Mouse (Mus musculus) heart, embryonic 11.5 days (tissue): ENCODE results near the gene Mroh3. TPM values are rescaled to one million over a fixed set of nuclear protein-coding genes. Genes with fewer than 3 reads are reported as not detected.
A peak's percentile ranks its signal among the peaks of the same experiment; 100 is the strongest.

ENCODE experiments used
- ATAC-seq: fragments of 200-750 bp; cut with Nextera tagmentation; replicated peaks from 2 replicates; pipeline ENCODE4 v1.8.0; 2017; ENCODE audit warnings: moderate library complexity; ENCODE audit not compliant: insufficient number of reproducible peaks, low FRiP score, low TSS enrichment
- H3K27ac ChIP-seq: fragments of 300-500 bp; sonication (generic); 2 replicates; pipeline ENCODE4 v1.5.1; 2014; ENCODE audit warnings: mild to moderate bottlenecking, low read depth, low read length
- H3K27me3 ChIP-seq: fragments of 300-500 bp; sonication (generic); 2 replicates; pipeline ENCODE4 v1.6.1; 2014; ENCODE audit warnings: mild to moderate bottlenecking, low read length, mixed read lengths; ENCODE audit not compliant: control insufficient read depth, insufficient read depth
- H3K36me3 ChIP-seq: fragments of 300-500 bp; sonication (generic); 2 replicates; pipeline ENCODE4 v1.6.1; 2014; ENCODE audit warnings: mild to moderate bottlenecking, low read length, moderate library complexity, mixed read lengths; ENCODE audit not compliant: control insufficient read depth, insufficient read depth
- H3K4me1 ChIP-seq: fragments of 300-500 bp; sonication (generic); 2 replicates; pipeline ENCODE4 v1.6.1; 2014; ENCODE audit warnings: low read length; ENCODE audit not compliant: control insufficient read depth, insufficient read depth
- H3K4me2 ChIP-seq: fragments of 300-500 bp; sonication (generic); 2 replicates; pipeline ENCODE4 v1.6.1; 2014; ENCODE audit warnings: mild to moderate bottlenecking, moderate library complexity
- H3K4me3 ChIP-seq: fragments of 300-500 bp; sonication (generic); 2 replicates; pipeline ENCODE4 v1.5.1; 2014; ENCODE audit warnings: low read depth, low read length
- H3K9ac ChIP-seq: fragments of 300-500 bp; sonication (generic); 2 replicates; pipeline ENCODE4 v1.6.1; 2014; ENCODE audit warnings: mild to moderate bottlenecking, low read depth, low read length, moderate library complexity
- H3K9me3 ChIP-seq: fragments of 300-500 bp; sonication (generic); replicated peaks from 2 replicates; pipeline ENCODE4 v1.6.1; 2016; ENCODE audit warnings: low read length; ENCODE audit not compliant: control insufficient read depth
- WGBS: fragments of 180-500 bp; shearing (Covaris S2); extraction: QIAGEN DNeasy Blood & Tissue Kit; methylation state at CpG from one replicate; pipeline ENCODE4 v1.1.7; 2014; ENCODE audit not compliant: insufficient replicate concordance; 5-methylcytosine and 5-hydroxymethylcytosine counted together
- polyA plus RNA-seq: library from polyadenylated mRNA; unstranded; fragments of >200 nt; fragmentation: Nextera tagmentation; extraction: Ambion mirVana; gene quantifications from 2 replicates; pipeline ENCODE4 v1.2.1, GENCODE M21; 2014

Mroh3 gene
- polyA plus RNA-seq, 1 experiment from 2014 or later: not detected

DNA sequence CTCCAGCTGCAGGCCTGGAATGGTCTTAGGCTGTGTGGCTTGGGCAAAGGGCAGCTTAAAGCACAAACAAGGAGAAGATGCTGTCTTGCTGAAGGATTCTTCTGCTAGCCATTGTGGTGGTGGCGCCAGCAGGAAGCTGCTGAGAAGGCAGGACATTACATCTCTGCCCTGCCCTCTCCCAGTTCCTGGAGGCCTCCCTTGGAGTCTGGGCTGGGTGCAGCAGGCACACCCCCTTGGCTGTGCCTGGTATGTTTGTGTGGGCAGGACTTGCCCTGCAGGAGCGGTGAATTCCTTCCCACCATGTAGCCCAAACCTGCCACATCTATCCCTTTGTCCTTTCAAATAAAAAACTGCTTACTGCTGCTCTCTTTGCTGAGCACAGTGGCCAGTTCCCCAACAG, 35.5 kb downstream of the Mroh3 start:
- H3K4me3 ChIP-seq: no peak overlapping the region
- H3K36me3 ChIP-seq: no peaks in the 10 kb centered on the region
- H3K27me3 ChIP-seq: peaks cover 3% of the 10 kb centered on the region; the same call in 1 of the 2 replicates
- H3K9me3 ChIP-seq: no peaks in the 10 kb centered on the region
- ATAC-seq: no peak
- WGBS: 67% methylated on average over 2 of the region's 2 CpGs
- no peak overlapping the region for H3K9ac ChIP-seq
- H3K27ac ChIP-seq: no peak overlapping the region
- H3K4me1 ChIP-seq: peaks cover 16% of the 10 kb centered on the region
- no peak overlapping the region for H3K4me2 ChIP-seq

- Histone ChIP-seq H3K4me2 (no peak overlapping the region), H3K9me3 (no peaks in the 10 kb centered on the region), H3K4me1 (peaks cover 16% of the 10 kb centered on the region), H3K27ac (no peak overlapping the region), H3K27me3 (peaks cover 3% of the 10 kb centered on the region; the same call in 1 of the 2 replicates), H3K9ac (no peak overlapping the region), H3K4me3 (no peak overlapping the region), H3K36me3 (no peaks in the 10 kb centered on the region; the same call in 1 of the 2 replicates)
- no peak for ATAC-seq
- WGBS: 39% methylated on average over 6 of the region's 6 CpGs
Measured at GRCm38 (mm10) chr1:136175183-136175582, 37.4 kb downstream of the Mroh3 start.

DNA sequence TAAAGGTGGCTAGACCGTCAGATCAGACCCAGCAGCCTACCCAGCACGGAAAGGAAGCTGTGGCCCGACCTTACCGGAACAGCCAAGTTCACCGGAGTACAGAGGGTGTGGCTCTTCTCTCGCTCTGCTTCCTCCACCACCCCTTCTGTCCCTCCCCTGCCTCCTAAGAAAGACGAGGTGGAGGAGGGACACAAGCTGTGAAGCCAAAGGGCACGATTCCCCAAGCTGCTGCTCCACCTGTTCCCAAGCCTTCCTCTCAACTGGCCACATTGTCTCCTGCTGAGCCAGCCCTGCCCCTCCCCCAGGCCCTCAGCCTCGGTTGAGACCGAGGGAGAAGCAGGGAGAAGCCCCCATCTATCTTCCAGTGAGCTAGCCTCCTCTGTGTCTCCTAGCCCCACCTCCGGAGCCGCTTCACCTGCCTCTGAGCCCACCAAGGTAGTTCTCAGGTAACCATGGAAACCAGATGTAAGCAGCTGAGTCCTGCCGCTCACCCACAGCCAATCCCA, 38.5 kb downstream of the Mroh3 start:
- Histone ChIP-seq H3K4me3 (no peak overlapping the region), H3K9ac (no peak overlapping the region), H3K27me3 (peaks cover 3% of the 10 kb centered on the region; the same call in 1 of the 2 replicates), H3K4me2 (peak overlapping the region; percentile 32), H3K36me3 (no peaks in the 10 kb centered on the region; the same call in 1 of the 2 replicates), H3K9me3 (no peaks in the 10 kb centered on the region), H3K27ac (no peak overlapping the region), H3K4me1 (peaks cover 16% of the 10 kb centered on the region)
- WGBS: 22% methylated on average over 13 of the region's 13 CpGs
- 0 out of 2 replicates have a peak, but pooled peaks have one; percentile 13 for ATAC-seq

GRCm38 (mm10) chr1:136172696-136173095, 39.9 kb downstream of the Mroh3 start:
- peaks cover 3% of the 10 kb centered on the region; the same call in 1 of the 2 replicates for H3K27me3 ChIP-seq
- no peaks in the 10 kb centered on the region; the same call in 1 of the 2 replicates for H3K36me3 ChIP-seq
- H3K9ac ChIP-seq: no peak overlapping the region
- H3K4me2 ChIP-seq: no peak overlapping the region
- no peaks in the 10 kb centered on the region for H3K9me3 ChIP-seq
- no peak overlapping the region for H3K4me3 ChIP-seq
- no peak for ATAC-seq
- 55% methylated on average over 12 of the region's 12 CpGs for WGBS
- H3K27ac ChIP-seq: no peak overlapping the region
- H3K4me1 ChIP-seq: peaks cover 16% of the 10 kb centered on the region

- no peak for ATAC-seq
- no peak overlapping the region for H3K27ac ChIP-seq
- 10% methylated on average over 5 of the region's 5 CpGs for WGBS
- H3K9ac ChIP-seq: no peak overlapping the region
- H3K4me2 ChIP-seq: peak overlapping the region; percentile 15; the same call in 1 of the 2 replicates
- H3K4me3 ChIP-seq: no peak overlapping the region
- no peaks in the 10 kb centered on the region; the same call in 1 of the 2 replicates for H3K36me3 ChIP-seq
- H3K4me1 ChIP-seq: peaks cover 16% of the 10 kb centered on the region
- H3K27me3 ChIP-seq: peaks cover 3% of the 10 kb centered on the region; the same call in 1 of the 2 replicates
- no peaks in the 10 kb centered on the region for H3K9me3 ChIP-seq
Measured at GRCm38 (mm10) chr1:136170109-136170508, 42.5 kb downstream of the Mroh3 start.

DNA sequence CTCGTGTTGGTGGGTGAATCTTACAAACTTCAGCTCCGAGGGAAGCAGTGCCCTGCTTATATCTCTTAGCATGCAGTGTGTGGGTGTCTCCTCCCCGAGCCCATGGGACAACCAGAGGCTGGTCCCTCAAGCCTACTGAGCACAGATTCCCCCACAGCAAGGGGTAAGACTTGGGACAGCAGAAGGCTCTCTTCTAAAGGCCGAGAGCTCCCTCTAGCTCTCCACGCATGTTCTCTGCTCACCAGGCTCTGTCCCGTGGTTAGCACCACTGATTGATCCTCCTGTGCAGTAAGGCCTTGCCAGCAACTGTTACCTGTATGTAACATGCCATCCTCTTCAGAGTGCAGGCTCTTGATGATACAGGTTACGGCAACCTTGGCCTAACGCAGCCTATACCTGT, 45.0 kb downstream of the Mroh3 start:
- Histone ChIP-seq H3K9me3 (no peaks in the 10 kb centered on the region), H3K27ac (no peak overlapping the region), H3K36me3 (peaks cover 2% of the 10 kb centered on the region; the same call in 1 of the 2 replicates), H3K4me3 (no peak overlapping the region), H3K27me3 (no peaks in the 10 kb centered on the region), H3K4me1 (peaks cover 3% of the 10 kb centered on the region; the same call in 1 of the 2 replicates), H3K9ac (no peak overlapping the region), H3K4me2 (no peak overlapping the region)
- 59% methylated on average over 8 of the region's 8 CpGs for WGBS
- no peak for ATAC-seq

- Histone ChIP-seq H3K9ac (no peak overlapping the region), H3K4me1 (no peaks in the 10 kb centered on the region), H3K4me2 (no peak overlapping the region), H3K27me3 (no peaks in the 10 kb centered on the region), H3K9me3 (no peaks in the 10 kb centered on the region), H3K36me3 (0 out of 2 replicates have a peak, but pooled peaks cover 2% of the 10 kb centered on the region), H3K4me3 (no peak overlapping the region), H3K27ac (no peak overlapping the region)
- ATAC-seq: no peak
- 75% methylated on average over 2 of the region's 2 CpGs for WGBS
Measured at GRCm38 (mm10) chr1:136165436-136165835, 47.2 kb downstream of the Mroh3 start.

GRCm38 (mm10) chr1:136161333-136161921, 51.2 kb downstream of the Mroh3 start:
- 88% methylated on average over 7 of the region's 7 CpGs for WGBS
- no peak for ATAC-seq
- no peak overlapping the region for H3K4me2 ChIP-seq
- H3K9me3 ChIP-seq: no peaks in the 10 kb centered on the region
- no peak overlapping the region for H3K27ac ChIP-seq
- no peak overlapping the region for H3K4me3 ChIP-seq
- no peak overlapping the region for H3K9ac ChIP-seq
- H3K4me1 ChIP-seq: no peaks in the 10 kb centered on the region
- 0 out of 2 replicates have a peak, but pooled peaks cover 2% of the 10 kb centered on the region for H3K36me3 ChIP-seq
- no peaks in the 10 kb centered on the region for H3K27me3 ChIP-seq
